Mouse (Mus musculus) spleen, postnatal 10 days (tissue): ENCODE data around the gene Cpeb3.

Experiments used
- DNase-seq, 2 experiments: peaks; one replicate each; pipeline ENCODE4 v3.0.0; 2021 to 2022; ENCODE audit warnings: low spot score in 2 of 2

The Cpeb3 gene

GRCm38 (mm10) chr19:37208176-37208755 is at the start of gene Cpeb3:
Cpeb3 (minus strand) TSS chr19:37208601.
- DNase-seq: peak; percentile 62 to 69

GRCm38 (mm10) chr19:37255321-37255720 is 46.9 kb upstream of the Cpeb3 start:
- DNase-seq: no peak

- peak in 1 of 2 experiments; percentile 44 for DNase-seq
Measured at GRCm38 (mm10) chr19:37252104-37252503, 43.7 kb upstream of the Cpeb3 start.

GRCm38 (mm10) chr19:37248199-37248598 is 39.8 kb upstream of the Cpeb3 start:
- DNase-seq: no peak

GRCm38 (mm10) chr19:37246859-37247258 is 38.5 kb upstream of the Cpeb3 start:
- no peak for DNase-seq

- DNase-seq: no peak
Measured at GRCm38 (mm10) chr19:37242707-37243106, 34.3 kb upstream of the Cpeb3 start.

- DNase-seq: peak in 1 of 2 experiments; percentile 59
Measured at GRCm38 (mm10) chr19:37241201-37241600, 32.8 kb upstream of the Cpeb3 start.

- DNase-seq: peak; percentile 52 to 79
Measured at GRCm38 (mm10) chr19:37239096-37239495, 30.7 kb upstream of the Cpeb3 start.

GRCm38 (mm10) chr19:37238651-37239050 is 30.2 kb upstream of the Cpeb3 start:
- peak; percentile 56 to 72 for DNase-seq

- peak; percentile 72 to 86 for DNase-seq
Measured at GRCm38 (mm10) chr19:37237712-37238437, 29.5 kb upstream of the Cpeb3 start.

GRCm38 (mm10) chr19:37237306-37237705 is 28.9 kb upstream of the Cpeb3 start:
- DNase-seq: peak; percentile 56 to 69

- peak; percentile 80 to 87 for DNase-seq
Measured at GRCm38 (mm10) chr19:37235818-37236217, 27.4 kb upstream of the Cpeb3 start.

- DNase-seq: peak; percentile 70 to 76
Measured at GRCm38 (mm10) chr19:37233561-37234539, 25.4 kb upstream of the Cpeb3 start.

- DNase-seq: peak in 1 of 2 experiments; percentile 37
Measured at GRCm38 (mm10) chr19:37232598-37232997, 24.2 kb upstream of the Cpeb3 start.

GRCm38 (mm10) chr19:37225197-37225862 is 16.9 kb upstream of the Cpeb3 start:
- peak in 1 of 2 experiments; percentile 17 for DNase-seq

- no peak for DNase-seq
Measured at GRCm38 (mm10) chr19:37214711-37215110, 6.3 kb upstream of the Cpeb3 start.

- DNase-seq: no peak
Measured at GRCm38 (mm10) chr19:37211416-37211815, 3.0 kb upstream of the Cpeb3 start.

- DNase-seq: no peak
Measured at GRCm38 (mm10) chr19:37210457-37210856, 2.1 kb upstream of the Cpeb3 start.

- peak in 1 of 2 experiments; percentile 20 for DNase-seq
Measured at GRCm38 (mm10) chr19:37209467-37210128, 1.2 kb upstream of the Cpeb3 start.

GRCm38 (mm10) chr19:37208986-37209385 is 585 bp upstream of the Cpeb3 start:
- DNase-seq: no peak
